Mouse (Mus musculus) midbrain, embryonic 14.5 days (tissue): Measurements from ENCODE around the gene Hsf4. TPM values are rescaled to one million over a fixed set of nuclear protein-coding genes. Genes with fewer than 3 reads are reported as not detected.
A peak's percentile ranks its signal among the peaks of the same experiment; 100 is the strongest.

Experiments
- ATAC-seq: fragments of 200-750 bp; cut with Nextera tagmentation; 2 replicates; pipeline ENCODE4 v1.8.0; 2017; ENCODE audit warnings: moderate number of reproducible peaks, moderate library complexity; ENCODE audit not compliant: low FRiP score, low TSS enrichment
- DNase-seq: peaks from one replicate; pipeline ENCODE4 v3.0.0-alpha.2; 2015
- H3K27ac ChIP-seq: fragments of 300-500 bp; sonication (generic); replicated peaks from 2 replicates; pipeline ENCODE4 v1.5.1; 2014; ENCODE audit warnings: mild to moderate bottlenecking, low read depth, low read length, moderate library complexity
- H3K27me3 ChIP-seq: fragments of 300-500 bp; sonication (generic); 2 replicates; pipeline ENCODE4 v1.6.1; 2014; ENCODE audit warnings: low read length, control low read depth, mixed read lengths; ENCODE audit not compliant: control insufficient read depth, insufficient read depth
- H3K36me3 ChIP-seq: fragments of 300-500 bp; sonication (generic); 2 replicates; pipeline ENCODE4 v1.6.1; 2014; ENCODE audit warnings: low read length, control low read depth; ENCODE audit not compliant: control insufficient read depth, insufficient read depth
- H3K4me1 ChIP-seq: fragments of 300-500 bp; sonication (generic); 2 replicates; pipeline ENCODE4 v1.6.1; 2014; ENCODE audit warnings: mild to moderate bottlenecking, antibody characterized with exemption, low read length, control low read depth; ENCODE audit not compliant: control insufficient read depth, insufficient read depth
- H3K4me2 ChIP-seq: fragments of 300-500 bp; sonication (generic); 2 replicates; pipeline ENCODE4 v1.6.1; 2014; ENCODE audit warnings: mild to moderate bottlenecking, low read length, moderate library complexity
- H3K4me3 ChIP-seq: fragments of 300-500 bp; sonication (generic); replicated peaks from 2 replicates; pipeline ENCODE4 v1.5.1; 2014; ENCODE audit warnings: low read depth, low read length
- H3K9ac ChIP-seq: fragments of 300-500 bp; sonication (generic); replicated peaks from 2 replicates; pipeline ENCODE4 v1.6.1; 2014; ENCODE audit warnings: mild to moderate bottlenecking, low read length, moderate library complexity
- H3K9me3 ChIP-seq: fragments of 300-500 bp; sonication (generic); 2 replicates; pipeline ENCODE4 v1.6.1; 2016; ENCODE audit warnings: low read length, control low read depth, mixed read lengths; ENCODE audit not compliant: control insufficient read depth
- WGBS: fragments of 180-500 bp; shearing (Covaris S2); extraction: QIAGEN DNeasy Blood & Tissue Kit; methylation state at CpG from one replicate; pipeline ENCODE4 v1.1.7; 2014; 5-methylcytosine and 5-hydroxymethylcytosine counted together
- polyA plus RNA-seq: library from polyadenylated mRNA; unstranded; fragments of >200 nt; fragmentation: Nextera tagmentation; extraction: Ambion mirVana; gene quantifications from 2 replicates; pipeline ENCODE4 v1.2.1, GENCODE M21; 2014

Gene Hsf4
- polyA plus RNA-seq, 1 experiment from 2014 or later: 0.14 TPM

DNA sequence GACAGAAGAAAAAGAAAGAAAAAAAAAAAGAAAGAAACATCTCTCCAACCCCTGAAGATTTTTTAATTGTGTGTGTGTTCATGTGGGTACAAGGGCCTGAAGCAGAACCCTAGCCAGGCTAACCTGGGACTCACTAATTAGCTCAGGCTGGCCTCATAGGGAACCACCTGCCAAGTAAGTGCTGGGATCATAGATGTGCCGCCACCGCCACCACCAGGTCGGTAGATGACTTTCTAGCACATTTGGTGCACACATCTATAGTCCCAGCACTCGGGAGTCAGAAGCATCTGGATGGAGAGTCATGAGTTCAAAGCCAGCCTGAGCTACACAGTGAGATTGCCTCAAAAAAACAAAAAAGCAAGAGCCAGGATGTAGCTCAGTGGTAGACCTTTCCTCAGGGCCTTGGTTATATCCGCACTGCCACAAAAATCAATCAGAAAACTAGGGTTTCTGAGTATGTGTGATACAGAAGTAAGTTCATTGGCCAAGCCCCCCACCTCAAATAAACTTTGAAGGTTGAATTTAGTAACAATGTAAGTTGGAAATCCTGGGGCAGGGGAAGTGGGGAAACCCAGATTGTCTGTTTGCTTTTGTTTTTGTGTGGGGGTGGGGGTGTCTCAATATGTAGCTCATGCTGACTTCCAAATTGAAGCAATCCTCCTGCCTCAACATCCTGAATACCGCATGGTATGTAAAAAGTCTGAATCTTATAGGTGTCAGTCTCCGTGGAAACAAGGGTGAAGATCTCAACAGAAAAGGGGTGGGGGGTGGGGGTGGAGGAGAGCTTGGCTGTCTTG, 12.1 kb upstream of the Hsf4 start:
- 0 out of 2 replicates have a peak, but pooled peaks cover 4% of the 10 kb centered on the region for H3K36me3 ChIP-seq
- no peaks in the 10 kb centered on the region for H3K9me3 ChIP-seq
- no peak overlapping the region for H3K27ac ChIP-seq
- H3K9ac ChIP-seq: no peak overlapping the region
- H3K4me1 ChIP-seq: peaks cover 19% of the 10 kb centered on the region
- ATAC-seq (no peak), DNase-seq (no peak)
- 70% methylated on average over 7 of the region's 7 CpGs for WGBS
- peaks cover 61% of the 10 kb centered on the region for H3K27me3 ChIP-seq
- H3K4me2 ChIP-seq: no peak overlapping the region
- no peak overlapping the region for H3K4me3 ChIP-seq

DNA sequence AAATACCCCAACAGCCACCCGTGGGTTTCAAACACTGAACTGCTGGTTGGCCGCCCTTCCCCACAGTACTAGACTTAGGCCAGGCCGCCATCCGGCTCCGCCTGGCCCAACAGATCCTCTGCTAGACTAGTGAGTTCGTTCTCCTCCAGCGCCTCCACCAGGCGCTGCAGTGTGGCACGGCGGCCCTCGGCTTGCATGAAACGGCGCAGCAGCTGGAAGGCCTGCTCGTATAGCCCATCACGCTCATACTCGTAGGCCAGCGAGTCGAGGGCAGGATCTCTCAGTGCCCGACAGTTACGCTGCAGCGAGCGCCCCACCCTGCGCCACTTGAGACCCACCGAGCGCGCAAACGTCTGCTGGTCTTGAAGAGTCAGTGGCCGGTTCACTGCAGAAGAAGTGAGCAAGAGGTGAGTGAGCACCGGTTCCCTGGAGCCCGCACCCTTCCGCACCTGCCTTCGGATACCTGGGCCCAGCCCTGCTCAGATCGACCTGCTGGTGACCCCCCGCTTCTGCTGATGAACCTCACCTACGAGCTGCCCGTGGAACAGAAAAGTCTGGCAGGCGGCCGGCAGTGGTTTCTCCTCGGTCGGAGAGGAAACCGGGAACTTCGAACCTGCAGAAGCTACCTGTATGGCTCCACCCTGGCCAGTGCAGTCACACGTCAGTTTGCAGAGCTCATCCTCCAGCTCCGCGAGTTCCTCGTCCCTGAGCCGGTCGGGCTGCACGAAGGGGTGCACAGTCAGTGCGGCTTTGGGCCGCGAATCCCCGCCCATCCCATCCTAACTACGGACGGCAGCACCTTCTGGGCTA, 10.5 kb upstream of the Hsf4 start:
- DNase-seq: peak; percentile 69
- H3K4me2 ChIP-seq: peak overlapping the region; percentile 70
- H3K36me3 ChIP-seq: no peaks in the 10 kb centered on the region
- no peak overlapping the region for H3K27ac ChIP-seq
- 1% methylated on average over 55 of the region's 55 CpGs for WGBS
- peaks cover 77% of the 10 kb centered on the region for H3K27me3 ChIP-seq
- peak overlapping the region; percentile 37; the same call in 1 of the 2 replicates for H3K9ac ChIP-seq
- peak; percentile 38; the same call in 1 of the 2 replicates for ATAC-seq
- no peaks in the 10 kb centered on the region for H3K9me3 ChIP-seq
- peak overlapping the region; percentile 37 for H3K4me3 ChIP-seq
- H3K4me1 ChIP-seq: peaks cover 14% of the 10 kb centered on the region

DNA sequence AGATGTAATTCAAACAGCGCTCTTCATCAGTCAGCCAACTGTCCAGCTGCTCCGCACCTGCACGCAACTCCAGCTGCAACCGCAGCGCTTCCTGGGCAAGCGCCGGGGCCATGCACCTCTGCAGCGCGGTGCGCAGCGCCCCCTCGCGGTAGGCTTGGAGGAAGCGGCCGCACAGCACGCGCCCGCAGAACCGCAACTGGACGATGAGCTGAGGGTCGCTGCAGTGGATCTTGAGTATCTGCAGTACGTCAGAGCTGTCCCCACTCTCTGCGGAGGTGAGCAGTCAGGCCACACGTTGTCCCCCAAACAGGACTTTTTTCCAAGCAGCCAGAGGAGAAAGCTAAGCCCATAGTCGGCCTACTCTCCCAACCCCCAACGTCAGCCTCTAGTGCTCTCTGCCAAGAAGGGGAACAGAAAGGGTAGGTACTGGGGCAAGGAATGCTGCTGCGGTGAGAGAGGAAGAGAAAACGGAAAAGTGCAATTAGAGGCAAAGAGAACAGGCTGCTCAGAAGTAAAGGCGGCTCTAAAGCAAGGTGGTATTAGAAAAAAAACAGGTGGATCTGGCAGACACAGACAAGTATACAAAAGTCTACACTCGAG, 9.8 kb upstream of the Hsf4 start:
- Histone ChIP-seq H3K36me3 (no peaks in the 10 kb centered on the region), H3K9ac (peak overlapping the region; percentile 37; the same call in 1 of the 2 replicates), H3K4me1 (peaks cover 10% of the 10 kb centered on the region), H3K27me3 (peaks cover 83% of the 10 kb centered on the region), H3K4me2 (peak overlapping the region; percentile 70), H3K27ac (no peak overlapping the region), H3K4me3 (peak overlapping the region; percentile 37), H3K9me3 (no peaks in the 10 kb centered on the region)
- peak; percentile 92 for DNase-seq
- 3% methylated on average over 30 of the region's 30 CpGs for WGBS
- ATAC-seq: peak; percentile 59

DNA sequence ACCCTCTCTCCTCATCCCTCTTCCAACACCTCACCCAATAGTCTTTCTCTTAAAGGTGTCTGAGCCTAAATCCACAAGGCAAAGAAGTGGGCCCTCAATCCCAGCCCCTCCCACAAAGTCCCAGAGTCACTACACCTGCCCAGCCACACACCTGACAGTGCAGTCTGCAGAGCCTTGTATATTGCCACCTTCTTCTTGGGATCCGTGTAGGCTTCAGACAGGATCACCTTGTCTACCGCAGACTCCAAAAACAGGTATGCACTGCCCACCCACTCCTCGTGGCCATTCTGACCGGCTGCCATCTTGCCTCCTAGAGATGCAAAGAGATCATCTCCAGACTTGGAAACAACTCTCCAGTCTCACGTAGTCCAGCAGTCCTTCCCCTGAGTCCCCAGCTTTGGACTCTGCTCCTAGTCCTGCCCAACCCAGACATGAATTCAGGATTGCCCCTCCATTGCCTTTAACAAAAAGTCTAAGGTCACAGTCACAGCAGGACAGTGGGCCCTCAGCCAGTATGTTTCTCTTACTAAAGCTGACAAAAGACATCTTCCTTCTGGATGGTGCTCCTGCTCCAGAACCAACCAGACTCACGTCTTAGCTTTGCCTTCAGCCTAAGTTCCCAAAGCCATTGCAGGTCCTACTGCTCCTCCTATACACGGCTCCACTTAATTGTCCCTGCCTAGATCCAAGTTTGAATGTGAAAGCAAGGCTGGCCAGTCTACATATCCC, 9.1 kb upstream of the Hsf4 start:
- ATAC-seq (no peak), DNase-seq (no peak)
- Histone ChIP-seq H3K4me3 (no peak overlapping the region), H3K27me3 (peaks cover 88% of the 10 kb centered on the region), H3K4me1 (peaks cover 8% of the 10 kb centered on the region), H3K9me3 (no peaks in the 10 kb centered on the region), H3K4me2 (no peak overlapping the region), H3K27ac (no peak overlapping the region), H3K36me3 (no peaks in the 10 kb centered on the region), H3K9ac (no peak overlapping the region)
- 58% methylated on average over 7 of the region's 7 CpGs for WGBS

DNA sequence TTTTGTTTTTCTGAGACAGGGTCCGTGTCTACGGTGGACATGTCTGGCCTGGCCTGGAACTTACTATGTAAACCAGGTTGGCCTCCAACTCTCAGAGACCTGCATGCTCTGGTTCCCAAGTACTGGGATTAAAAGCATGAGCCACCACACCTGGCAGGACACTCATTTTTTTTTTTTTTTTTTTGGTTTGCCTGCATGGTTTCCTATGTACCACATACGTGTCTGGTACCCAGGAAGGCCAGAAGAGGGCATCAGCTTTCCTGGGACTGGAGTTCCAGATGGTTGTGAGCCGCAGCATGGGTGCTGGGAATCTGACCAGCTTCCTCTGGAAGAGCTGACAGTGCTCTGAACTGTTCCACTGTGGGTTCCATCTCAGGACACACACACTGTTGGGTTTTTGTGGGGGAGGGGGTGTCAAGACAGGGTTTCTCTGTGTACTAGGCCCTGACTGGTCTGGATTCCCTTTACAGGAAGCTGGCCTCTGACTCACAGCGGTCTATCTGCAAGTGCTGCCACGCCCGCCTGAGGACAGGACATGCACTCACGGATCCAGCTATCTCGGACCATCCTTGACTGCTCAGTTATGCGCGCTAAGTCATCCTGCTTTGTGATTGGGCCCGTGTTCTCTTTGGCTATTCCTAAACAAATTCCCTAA, 8.1 kb upstream of the Hsf4 start:
- ATAC-seq: no peak

DNA sequence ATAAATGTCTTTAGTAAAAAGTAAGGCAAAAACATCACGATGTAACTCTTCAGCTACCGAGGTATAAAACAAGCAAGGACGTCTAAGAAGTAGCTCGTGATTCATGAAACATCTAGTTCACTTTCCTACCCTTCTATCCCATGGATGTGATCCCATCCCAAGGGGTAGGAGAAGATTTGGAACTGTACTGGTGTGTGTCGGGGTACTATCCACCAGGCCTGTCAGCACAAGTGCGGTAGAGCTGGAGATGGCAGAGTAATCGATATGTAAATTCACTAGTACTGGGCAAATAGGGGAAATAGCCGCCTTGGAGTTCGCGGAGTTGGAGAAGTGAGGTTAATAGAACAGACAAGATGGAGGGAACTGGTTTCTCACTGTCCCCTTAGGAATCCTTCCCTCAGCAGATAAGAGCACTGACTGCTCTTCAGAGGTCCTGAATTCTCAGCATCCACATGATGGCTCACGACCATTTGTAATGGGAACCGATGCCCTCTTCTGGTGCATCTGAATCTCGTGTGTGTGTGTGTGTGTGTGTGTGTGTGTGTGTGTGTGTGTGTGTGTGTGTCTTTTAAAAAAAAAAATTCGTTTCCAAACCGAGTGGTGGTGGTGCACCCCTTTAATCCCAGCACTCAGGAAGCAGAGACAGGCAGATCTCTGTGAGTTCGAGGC, 6.2 kb upstream of the Hsf4 start:
- Histone ChIP-seq H3K4me2 (no peak overlapping the region), H3K27me3 (peaks cover 95% of the 10 kb centered on the region), H3K4me3 (no peak overlapping the region), H3K9me3 (no peaks in the 10 kb centered on the region), H3K4me1 (peaks cover 12% of the 10 kb centered on the region), H3K27ac (no peak overlapping the region), H3K36me3 (no peaks in the 10 kb centered on the region), H3K9ac (no peak overlapping the region)
- DNase-seq (no peak), ATAC-seq (no peak)
- WGBS: 42% methylated on average over 16 of the region's 16 CpGs

More for the DNA sequence above, 8.1 kb upstream of the Hsf4 start:
- DNase-seq: no peak
- no peaks in the 10 kb centered on the region for H3K9me3 ChIP-seq
- H3K27me3 ChIP-seq: peaks cover 88% of the 10 kb centered on the region
- H3K4me2 ChIP-seq: no peak overlapping the region
- WGBS: 87% methylated on average over 12 of the region's 12 CpGs
- no peak overlapping the region for H3K27ac ChIP-seq
- H3K9ac ChIP-seq: no peak overlapping the region
- no peaks in the 10 kb centered on the region for H3K36me3 ChIP-seq
- no peak overlapping the region for H3K4me3 ChIP-seq
- peaks cover 8% of the 10 kb centered on the region for H3K4me1 ChIP-seq

DNA sequence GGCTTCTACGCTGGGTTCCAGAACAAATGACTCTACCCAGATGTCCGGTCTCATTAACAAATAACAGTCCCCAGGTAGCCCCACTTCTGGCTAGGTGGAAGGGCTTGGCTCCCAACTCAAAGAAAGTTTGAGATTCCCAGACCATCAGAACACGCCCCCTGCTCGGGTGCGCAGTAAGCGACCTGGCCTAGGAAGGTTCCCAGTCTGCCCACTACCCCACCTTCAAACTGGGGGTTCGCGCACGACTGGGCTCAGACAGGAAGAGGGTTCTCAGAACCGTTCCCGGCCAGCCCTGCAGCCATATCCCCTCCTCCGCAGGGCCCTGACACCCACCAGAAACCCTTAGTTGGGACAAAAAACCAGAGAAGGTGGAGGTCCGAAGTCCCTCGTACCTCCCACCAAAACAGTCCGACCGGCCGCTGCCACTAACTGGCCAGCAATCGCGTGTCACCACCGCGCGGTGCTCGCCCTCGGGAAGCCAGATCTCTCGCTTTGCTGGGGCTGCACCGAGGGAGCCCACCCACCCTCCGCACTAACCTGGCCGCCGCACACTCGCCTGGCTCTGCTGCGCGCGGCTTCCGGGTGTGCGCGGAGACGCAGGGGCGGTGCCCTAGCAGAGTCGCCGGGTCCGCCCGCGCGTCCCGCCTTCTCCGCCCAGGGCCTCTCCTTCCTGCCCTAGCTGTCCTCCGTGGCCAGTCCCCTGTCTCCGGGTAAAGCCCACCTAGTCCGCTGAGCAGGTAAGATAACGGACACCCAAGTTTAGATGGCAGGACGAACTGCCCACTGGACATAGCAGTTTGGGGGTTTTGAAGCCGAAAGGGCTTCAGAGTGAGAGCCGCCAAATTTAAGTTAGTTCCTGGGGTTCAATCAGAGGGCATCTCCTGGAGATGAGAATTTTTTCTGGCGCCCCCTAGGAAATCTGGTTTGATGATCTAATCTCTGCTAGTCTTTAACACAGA, 5.3 kb upstream of the Hsf4 start, which contains the start of the genes Tradd and Fbxl8:
Tradd (minus strand) TSS at position 586 of the 959 bp plus-strand sequence.
Fbxl8 (plus strand) TSS at position 625 of the 959 bp plus-strand sequence.
- H3K9me3 ChIP-seq: no peaks in the 10 kb centered on the region
- ATAC-seq (no peak), DNase-seq (peak; percentile 72)
- WGBS: 2% methylated on average over 54 of the region's 54 CpGs
- peak within 1 kb of the TSS; percentile 84 for H3K4me2 ChIP-seq
- H3K9ac ChIP-seq: peak within 1 kb of the TSS; percentile 55
- H3K4me1 ChIP-seq: peaks cover 11% of the 10 kb centered on the region
- H3K27ac ChIP-seq: no peak within 1 kb of the TSS
- peak within 1 kb of the TSS; percentile 52 for H3K4me3 ChIP-seq
- peaks cover 95% of the 10 kb centered on the region for H3K27me3 ChIP-seq
- H3K36me3 ChIP-seq: no peaks in the 10 kb centered on the region
